Mouse (Mus musculus) liver, embryonic 14.5 days (tissue): Measurements from ENCODE around the gene Olfr541.

ENCODE experiments used
- CTCF ChIP-seq: IDR thresholded peaks from 2 replicates; pipeline ENCODE4 v1.5.1; 2016; ENCODE audit warnings: antibody characterized with exemption, low read depth, control low read depth
- EP300 ChIP-seq: IDR thresholded peaks from 2 replicates; pipeline ENCODE4 v1.6.1; 2016; ENCODE audit warnings: antibody characterized with exemption, low read depth

- TF ChIP-seq CTCF (no peak), EP300 (no peak)
Measured at GRCm38 (mm10) chr7:140707536-140708284, 10.6 kb downstream of the Olfr541 start.
